Mouse (Mus musculus): ENCODE data around the gene Fgfr2.

GRCm38 (mm10) chr7:130801811-130802210 lies 2321.3 kb downstream of the Fgfr2 start:
- TF ChIP-seq HCFC1 (IDR thresholded peaks at IDR 0.05; ENCODE audit: borderline replicate concordance, insufficient read depth, low read length), result no peak
- no peak for TF ChIP-seq MAFK (IDR thresholded peaks at IDR 0.05; ENCODE audit: insufficient read depth, low read depth, low read length)
- no peak for TF ChIP-seq ZNF384 (IDR thresholded peaks at IDR 0.05; ENCODE audit: low read depth, low read length)
- TF ChIP-seq CHD2 (IDR thresholded peaks at IDR 0.05; ENCODE audit: low read depth, low read length), result no peak
